Mouse (Mus musculus): Measurements from ENCODE around the gene Adgrl2.

The Adgrl2 gene

DNA sequence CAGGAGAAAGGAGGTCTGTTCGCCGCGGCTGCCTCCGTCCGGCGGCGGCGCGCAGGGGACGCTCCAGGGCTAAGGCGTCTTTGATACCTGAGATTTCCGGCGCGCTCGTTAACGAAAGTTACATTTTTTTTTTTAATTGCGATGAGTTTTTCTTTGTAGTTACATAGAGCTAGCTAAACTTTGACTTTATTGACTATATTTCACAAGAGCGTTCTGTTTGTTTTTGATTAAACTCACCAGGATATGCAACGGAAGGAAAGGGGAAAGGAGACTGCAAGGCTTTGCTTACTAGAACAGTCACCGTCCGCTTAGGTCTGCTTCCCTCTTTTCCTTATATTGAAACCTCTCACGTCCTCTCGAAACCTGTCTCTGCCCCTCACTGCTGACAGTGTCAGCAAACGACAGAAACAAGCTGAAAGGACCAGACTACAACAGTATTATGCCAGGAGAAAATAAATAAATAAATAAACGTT is at the start of gene Adgrl2:
Adgrl2 (minus strand) TSS at position 25 of the 473 bp plus-strand sequence.
- peak; percentile 45 for DNase-seq (ENCODE audit: low read depth, low spot score)
- peaks cover 5% of the 10 kb centered on the region; the same call in 1 of the 2 replicates for H3K27me3 ChIP-seq (ENCODE audit: control insufficient read depth, insufficient read depth, low read length, poor library complexity, severe bottlenecking)
- H3K36me3 ChIP-seq (ENCODE audit: control insufficient read depth, insufficient read depth, low read length, poor library complexity, severe bottlenecking): no peaks in the 10 kb centered on the region

- no peak for DNase-seq (ENCODE audit: low read depth, low spot score)
- Histone ChIP-seq H3K27me3 (ENCODE audit: control insufficient read depth, insufficient read depth, low read length, poor library complexity, severe bottlenecking) (no peaks in the 10 kb centered on the region), H3K36me3 (ENCODE audit: control insufficient read depth, insufficient read depth, low read length, poor library complexity, severe bottlenecking) (no peaks in the 10 kb centered on the region)
These were observed 48.4 kb upstream of the Adgrl2 start for GRCm38 (mm10) chr3:149038771-149039170.

- H3K27me3 ChIP-seq (ENCODE audit: control insufficient read depth, insufficient read depth, low read length, poor library complexity, severe bottlenecking): no peaks in the 10 kb centered on the region
- DNase-seq (ENCODE audit: low read depth, low spot score): no peak
- H3K36me3 ChIP-seq (ENCODE audit: control insufficient read depth, insufficient read depth, low read length, poor library complexity, severe bottlenecking): no peaks in the 10 kb centered on the region
These were observed 29.6 kb upstream of the Adgrl2 start for GRCm38 (mm10) chr3:149019925-149020324.

DNA sequence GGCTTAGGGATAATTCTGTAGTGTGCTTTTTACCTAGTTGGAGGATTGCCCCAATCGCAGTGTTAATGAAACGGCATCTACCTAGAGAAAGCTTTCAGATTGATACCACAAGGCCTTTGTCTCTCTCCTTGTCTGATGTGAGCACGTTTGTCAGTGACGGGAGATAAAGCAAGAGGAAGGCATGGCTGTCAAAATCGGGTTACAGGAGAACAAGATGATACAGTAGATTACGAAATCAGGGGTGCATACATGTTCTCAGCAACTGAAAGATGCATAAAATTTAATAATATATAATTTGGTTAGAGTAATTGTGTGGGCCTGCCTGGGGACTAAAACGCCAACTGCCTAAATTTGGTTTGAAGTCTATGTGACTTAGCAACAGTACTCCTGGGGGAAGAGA is 19.0 kb upstream of the Adgrl2 start:
- Histone ChIP-seq H3K36me3 (ENCODE audit: control insufficient read depth, insufficient read depth, low read length, poor library complexity, severe bottlenecking) (no peaks in the 10 kb centered on the region), H3K27me3 (ENCODE audit: control insufficient read depth, insufficient read depth, low read length, poor library complexity, severe bottlenecking) (no peaks in the 10 kb centered on the region)
- no peak for DNase-seq (ENCODE audit: low read depth, low spot score)

- no peaks in the 10 kb centered on the region for H3K27me3 ChIP-seq (ENCODE audit: control insufficient read depth, insufficient read depth, low read length, poor library complexity, severe bottlenecking)
- no peak for DNase-seq (ENCODE audit: low read depth, low spot score)
- H3K36me3 ChIP-seq (ENCODE audit: control insufficient read depth, insufficient read depth, low read length, poor library complexity, severe bottlenecking): no peaks in the 10 kb centered on the region
These were observed 18.3 kb upstream of the Adgrl2 start for GRCm38 (mm10) chr3:149008634-149009023.

- no peaks in the 10 kb centered on the region for H3K27me3 ChIP-seq (ENCODE audit: control insufficient read depth, insufficient read depth, low read length, poor library complexity, severe bottlenecking)
- no peak for DNase-seq (ENCODE audit: low read depth, low spot score)
- H3K36me3 ChIP-seq (ENCODE audit: control insufficient read depth, insufficient read depth, low read length, poor library complexity, severe bottlenecking): no peaks in the 10 kb centered on the region
These were observed 17.7 kb upstream of the Adgrl2 start for GRCm38 (mm10) chr3:149007860-149008633.

DNA sequence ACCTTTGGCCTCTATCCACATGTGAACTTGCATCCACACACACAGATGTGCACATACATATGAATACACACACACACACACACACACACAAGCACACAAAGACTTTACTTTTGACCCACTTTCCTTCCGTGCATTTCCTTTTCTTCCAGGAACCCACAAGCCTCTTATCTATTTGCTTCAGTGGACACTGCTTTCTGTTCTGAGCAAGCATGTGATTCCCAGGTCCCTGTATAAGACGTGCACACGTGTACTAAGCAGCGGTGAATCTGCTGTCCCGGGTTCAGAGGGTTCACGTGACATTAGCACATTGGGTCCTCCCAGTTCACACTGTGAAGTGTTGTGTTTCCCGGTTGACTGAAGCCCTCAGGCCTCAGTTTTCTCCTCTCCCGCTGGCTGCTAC is 11.0 kb upstream of the Adgrl2 start:
- H3K36me3 ChIP-seq (ENCODE audit: control insufficient read depth, insufficient read depth, low read length, poor library complexity, severe bottlenecking): no peaks in the 10 kb centered on the region
- no peak for DNase-seq (ENCODE audit: low read depth, low spot score)

GRCm38 (mm10) chr3:148998661-148999060 is 8.3 kb upstream of the Adgrl2 start:
- no peaks in the 10 kb centered on the region for H3K36me3 ChIP-seq (ENCODE audit: control insufficient read depth, insufficient read depth, low read length, poor library complexity, severe bottlenecking)
- H3K27me3 ChIP-seq (ENCODE audit: control insufficient read depth, insufficient read depth, low read length, poor library complexity, severe bottlenecking): no peaks in the 10 kb centered on the region
- DNase-seq (ENCODE audit: low read depth, low spot score): no peak

More for the DNA sequence above, 11.0 kb upstream of the Adgrl2 start:
- H3K27me3 ChIP-seq (ENCODE audit: control insufficient read depth, insufficient read depth, low read length, poor library complexity, severe bottlenecking): no peaks in the 10 kb centered on the region

DNA sequence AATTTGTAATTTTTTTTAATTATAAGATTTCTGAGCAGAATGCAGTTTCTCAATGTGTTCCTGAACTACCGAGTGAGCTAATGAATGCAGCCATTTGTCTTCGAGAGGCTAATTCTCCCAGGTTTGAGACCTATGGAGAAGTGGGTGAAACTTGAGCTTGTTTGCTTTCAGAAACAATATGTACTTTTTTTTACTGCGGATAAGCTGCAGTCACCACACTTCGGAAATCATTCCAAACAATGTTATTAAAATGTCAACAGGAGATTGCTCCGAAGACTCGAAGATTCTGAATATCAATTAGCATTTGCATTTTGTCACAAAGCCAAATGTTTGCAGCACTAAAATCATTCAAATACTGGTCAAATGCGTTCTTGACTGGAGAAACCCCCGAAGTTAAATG is 701 bp upstream of the Adgrl2 start:
- H3K36me3 ChIP-seq (ENCODE audit: control insufficient read depth, insufficient read depth, low read length, poor library complexity, severe bottlenecking): no peaks in the 10 kb centered on the region
- H3K27me3 ChIP-seq (ENCODE audit: control insufficient read depth, insufficient read depth, low read length, poor library complexity, severe bottlenecking): peaks cover 5% of the 10 kb centered on the region; the same call in 1 of the 2 replicates
- no peak for DNase-seq (ENCODE audit: low read depth, low spot score)

- Histone ChIP-seq H3K27me3 (ENCODE audit: control insufficient read depth, insufficient read depth, low read length, poor library complexity, severe bottlenecking) (peaks cover 5% of the 10 kb centered on the region; the same call in 1 of the 2 replicates), H3K36me3 (ENCODE audit: control insufficient read depth, insufficient read depth, low read length, poor library complexity, severe bottlenecking) (no peaks in the 10 kb centered on the region)
- no peak for DNase-seq (ENCODE audit: low read depth, low spot score)
These were observed 381 bp downstream of the Adgrl2 start for GRCm38 (mm10) chr3:148989818-148990530.

- Histone ChIP-seq H3K36me3 (ENCODE audit: control insufficient read depth, insufficient read depth, low read length, poor library complexity, severe bottlenecking) (no peaks in the 10 kb centered on the region), H3K27me3 (ENCODE audit: control insufficient read depth, insufficient read depth, low read length, poor library complexity, severe bottlenecking) (peaks cover 5% of the 10 kb centered on the region; the same call in 1 of the 2 replicates)
- DNase-seq (ENCODE audit: low read depth, low spot score): peak; percentile 46
These were observed 1.1 kb downstream of the Adgrl2 start for GRCm38 (mm10) chr3:148988996-148989817.

DNA sequence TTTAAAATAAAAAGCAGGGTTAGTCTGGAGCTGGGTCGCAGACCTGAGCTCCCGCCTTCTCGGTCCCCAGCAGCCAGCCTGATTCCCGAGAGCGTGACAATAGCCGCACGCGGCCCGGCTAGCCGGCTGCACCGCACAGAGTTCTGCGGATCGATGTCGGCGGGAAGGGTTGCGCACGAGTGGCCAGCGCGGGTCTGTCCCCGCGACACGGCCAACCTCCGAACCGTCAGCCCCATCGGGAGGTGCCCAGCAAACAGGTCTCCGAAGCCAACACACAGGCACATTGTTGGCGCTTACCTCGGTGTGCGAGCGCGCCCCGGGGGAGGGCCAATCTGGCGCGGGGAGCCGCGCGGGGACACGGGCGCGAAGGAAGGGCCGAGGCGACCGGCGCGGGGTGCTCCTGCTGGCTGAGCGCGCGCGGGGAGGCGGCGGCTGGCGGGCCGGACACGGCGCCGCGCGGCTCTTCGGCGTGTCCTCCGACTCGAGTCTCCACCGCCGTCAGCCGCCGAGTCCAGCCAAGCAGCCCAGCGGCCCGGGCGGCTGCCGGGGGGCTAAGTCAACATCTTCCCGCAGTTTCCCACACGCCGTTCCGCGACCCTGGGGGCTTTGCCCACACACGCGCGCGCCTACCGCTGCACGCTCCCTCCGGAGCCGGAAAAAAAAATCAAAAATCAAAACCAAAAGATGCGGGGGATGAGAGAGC is 1.9 kb downstream of the Adgrl2 start:
- Histone ChIP-seq H3K36me3 (ENCODE audit: control insufficient read depth, insufficient read depth, low read length, poor library complexity, severe bottlenecking) (no peaks in the 10 kb centered on the region), H3K27me3 (ENCODE audit: control insufficient read depth, insufficient read depth, low read length, poor library complexity, severe bottlenecking) (peaks cover 5% of the 10 kb centered on the region; the same call in 1 of the 2 replicates)
- peak; percentile 23 for DNase-seq (ENCODE audit: low read depth, low spot score)

DNA sequence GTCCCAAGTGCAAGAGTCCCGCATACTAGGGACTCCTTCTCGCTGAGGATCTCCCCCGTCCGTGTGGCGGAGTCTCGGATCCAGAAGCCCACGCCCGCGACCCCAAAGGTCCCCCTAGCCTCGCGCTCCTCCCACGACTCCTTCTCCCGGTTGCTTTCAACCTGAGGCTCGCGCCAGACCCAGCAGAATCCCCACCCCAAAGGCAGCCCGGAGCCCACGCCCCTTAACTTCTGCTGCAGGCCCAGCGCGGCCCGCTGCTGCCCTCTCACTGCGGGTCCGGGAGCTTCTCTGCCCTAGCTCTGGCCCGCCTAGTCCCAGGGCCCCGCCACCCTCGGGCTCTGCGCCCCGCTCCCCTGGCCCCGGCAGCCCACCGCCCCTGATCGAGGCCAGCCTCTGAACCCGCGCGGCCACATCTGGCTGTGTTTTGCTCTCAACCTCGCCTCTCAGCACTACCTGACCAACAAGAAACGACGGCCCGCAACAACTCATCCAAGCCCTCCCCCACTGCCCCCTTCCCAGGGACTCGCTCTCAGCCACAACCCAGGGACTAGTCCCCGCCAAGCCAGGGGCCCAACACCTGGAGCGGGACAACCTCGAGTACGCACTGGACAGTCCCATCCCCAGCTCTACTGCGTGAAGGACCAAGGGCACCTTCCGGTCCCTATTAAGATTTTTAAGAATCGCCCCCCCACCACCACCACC is 2.6 kb downstream of the Adgrl2 start:
- H3K36me3 ChIP-seq (ENCODE audit: control insufficient read depth, insufficient read depth, low read length, poor library complexity, severe bottlenecking): no peaks in the 10 kb centered on the region
- peak; percentile 68 for DNase-seq (ENCODE audit: low read depth, low spot score)
- peaks cover 5% of the 10 kb centered on the region; the same call in 1 of the 2 replicates for H3K27me3 ChIP-seq (ENCODE audit: control insufficient read depth, insufficient read depth, low read length, poor library complexity, severe bottlenecking)
